Mouse (Mus musculus): ENCODE measurements around the gene Nckap5. TPM values are rescaled to one million over a fixed set of nuclear protein-coding genes. Genes with fewer than 3 reads are reported as not detected.

Gene Nckap5
- polyA plus RNA-seq, 2 experiments = 0.31 to 1.3 TPM

DNA sequence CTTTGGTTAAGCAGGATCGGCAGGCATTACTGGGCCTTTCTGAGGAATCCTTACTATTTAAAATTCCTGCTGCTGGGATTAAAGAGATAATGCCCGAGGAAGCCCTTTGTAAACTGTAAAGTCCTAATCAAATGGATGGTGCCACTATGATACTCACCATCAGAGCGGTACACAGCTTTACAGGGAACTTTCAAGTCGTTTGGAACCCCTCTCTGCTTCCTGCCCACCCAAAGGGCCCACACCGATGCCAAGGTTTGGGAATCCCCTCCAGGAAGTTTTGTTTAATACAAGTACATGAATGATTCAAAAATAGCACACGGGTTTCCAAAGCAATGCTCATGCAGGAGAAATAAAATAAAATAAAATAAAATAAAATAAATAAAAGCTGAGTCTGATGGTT lies 340.3 kb downstream of the Nckap5 start:
- H3K4me2 ChIP-seq (ENCODE audit: low read depth) = no peak overlapping the region
- ATAC-seq (ENCODE audit: insufficient read depth) (no peak), DNase-seq (ENCODE audit: low read depth in 3 of 3, low spot score in 3 of 3) (no peak)
- H3K36me3 ChIP-seq (replicated peaks; ENCODE audit: control insufficient read depth, insufficient read depth, low read depth) = no peaks in the 10 kb centered on the region
- no peaks in the 10 kb centered on the region for H3K4me1 ChIP-seq (replicated peaks; ENCODE audit: control insufficient read depth in 2 of 2, insufficient read depth in 2 of 2, low read length in 1 of 2)
- H3K27ac ChIP-seq = no peak overlapping the region
- TF ChIP-seq EP300 (IDR thresholded peaks at IDR 0.05; ENCODE audit: low read depth) (no peak), CTCF (IDR thresholded peaks at IDR 0.05; ENCODE audit: low read depth) (no peak)
- 44% methylated on average over 6 of the region's 6 CpGs for WGBS (ENCODE audit: insufficient replicate concordance)
- no peak overlapping the region for H3K9ac ChIP-seq (replicated peaks)
- no peaks in the 10 kb centered on the region for H3K9me3 ChIP-seq (ENCODE audit: control insufficient read depth, low read length)
- no peak overlapping the region for H3K4me3 ChIP-seq (ENCODE audit: insufficient read depth in 1 of 2, low read depth in 2 of 2, low read length in 2 of 2)
- H3K27me3 ChIP-seq (ENCODE audit: control insufficient read depth, insufficient read depth, low read length) = no peaks in the 10 kb centered on the region

DNA sequence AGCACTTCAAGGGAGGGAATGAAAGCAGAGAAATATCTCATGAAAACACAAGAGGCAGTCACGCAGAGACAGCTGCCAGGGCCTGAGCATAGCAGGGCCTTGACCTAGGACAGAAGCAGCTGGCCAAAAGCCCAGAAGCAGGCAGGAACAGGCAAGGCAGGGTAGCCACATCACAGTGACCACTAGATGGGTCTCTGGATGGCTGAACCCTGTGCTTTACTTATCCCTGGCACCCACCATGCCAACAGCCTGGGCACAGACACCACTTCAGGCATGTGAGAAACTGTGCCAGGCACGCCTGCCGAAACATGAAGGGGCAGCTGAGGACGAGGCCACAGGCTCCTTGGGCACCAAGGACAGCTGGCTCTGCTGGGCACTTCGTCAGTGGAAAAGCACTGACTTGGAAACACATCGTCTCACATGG lies 345.9 kb downstream of the Nckap5 start:
- TF ChIP-seq EP300 (IDR thresholded peaks at IDR 0.05; ENCODE audit: low read depth) (no peak), CTCF (IDR thresholded peaks at IDR 0.05; ENCODE audit: low read depth) (no peak)
- no peak overlapping the region for H3K4me2 ChIP-seq (ENCODE audit: low read depth)
- 65% methylated on average over 6 of the region's 6 CpGs for WGBS (ENCODE audit: insufficient replicate concordance)
- ATAC-seq (ENCODE audit: insufficient read depth) (no peak), DNase-seq (ENCODE audit: low read depth in 3 of 3, low spot score in 3 of 3) (no peak)
- H3K9ac ChIP-seq (replicated peaks) = no peak overlapping the region
- H3K9me3 ChIP-seq (ENCODE audit: control insufficient read depth, low read length) = no peaks in the 10 kb centered on the region
- H3K27me3 ChIP-seq (ENCODE audit: control insufficient read depth, insufficient read depth, low read length) = no peaks in the 10 kb centered on the region
- no peak overlapping the region for H3K4me3 ChIP-seq (ENCODE audit: insufficient read depth in 1 of 2, low read depth in 2 of 2, low read length in 2 of 2)
- H3K36me3 ChIP-seq (replicated peaks; ENCODE audit: control insufficient read depth, insufficient read depth, low read depth) = no peaks in the 10 kb centered on the region
- no peak overlapping the region for H3K27ac ChIP-seq
- H3K4me1 ChIP-seq (replicated peaks; ENCODE audit: control insufficient read depth in 2 of 2, insufficient read depth in 2 of 2, low read length in 1 of 2) = peaks cover 0 to 5% of the 10 kb centered on the region in 2 experiments; a peak in 1 of 4 replicates

DNA sequence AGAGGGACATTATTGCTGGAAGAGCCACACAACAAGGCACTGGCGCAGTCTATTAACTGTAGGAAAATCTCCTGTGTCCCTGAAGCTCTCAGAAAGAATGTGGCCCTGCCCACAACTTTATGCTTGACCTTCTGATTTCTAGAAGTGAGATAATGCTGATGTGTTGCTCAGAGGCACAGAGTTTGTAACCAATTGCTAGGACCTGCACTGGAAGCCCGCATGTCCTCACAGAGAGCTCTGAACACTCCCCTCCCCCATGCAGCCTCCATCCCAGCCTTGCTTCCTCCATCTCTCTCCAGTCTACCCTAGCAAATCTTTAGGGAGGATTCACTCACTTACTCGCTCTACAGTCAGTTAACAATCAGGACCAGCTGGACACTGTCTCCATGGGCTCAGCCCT lies 346.9 kb downstream of the Nckap5 start:
- H3K4me2 ChIP-seq (ENCODE audit: low read depth) = no peak overlapping the region
- DNase-seq (ENCODE audit: low read depth in 3 of 3, low spot score in 3 of 3) = no peak
- 53% methylated on average over 3 of the region's 3 CpGs for WGBS (ENCODE audit: insufficient replicate concordance)
- H3K9ac ChIP-seq (replicated peaks) = no peak overlapping the region
- peaks cover 0 to 5% of the 10 kb centered on the region in 2 experiments; a peak in 1 of 4 replicates for H3K4me1 ChIP-seq (replicated peaks; ENCODE audit: control insufficient read depth in 2 of 2, insufficient read depth in 2 of 2, low read length in 1 of 2)
- no peaks in the 10 kb centered on the region for H3K9me3 ChIP-seq (ENCODE audit: control insufficient read depth, low read length)
- ATAC-seq (ENCODE audit: insufficient read depth) = no peak
- H3K27me3 ChIP-seq (ENCODE audit: control insufficient read depth, insufficient read depth, low read length) = no peaks in the 10 kb centered on the region
- H3K4me3 ChIP-seq (ENCODE audit: insufficient read depth in 1 of 2, low read depth in 2 of 2, low read length in 2 of 2) = no peak overlapping the region
- no peak for TF ChIP-seq EP300 (IDR thresholded peaks at IDR 0.05; ENCODE audit: low read depth)
- TF ChIP-seq CTCF (IDR thresholded peaks at IDR 0.05; ENCODE audit: low read depth) = no peak
- no peak overlapping the region for H3K27ac ChIP-seq
- H3K36me3 ChIP-seq (replicated peaks; ENCODE audit: control insufficient read depth, insufficient read depth, low read depth) = no peaks in the 10 kb centered on the region

DNA sequence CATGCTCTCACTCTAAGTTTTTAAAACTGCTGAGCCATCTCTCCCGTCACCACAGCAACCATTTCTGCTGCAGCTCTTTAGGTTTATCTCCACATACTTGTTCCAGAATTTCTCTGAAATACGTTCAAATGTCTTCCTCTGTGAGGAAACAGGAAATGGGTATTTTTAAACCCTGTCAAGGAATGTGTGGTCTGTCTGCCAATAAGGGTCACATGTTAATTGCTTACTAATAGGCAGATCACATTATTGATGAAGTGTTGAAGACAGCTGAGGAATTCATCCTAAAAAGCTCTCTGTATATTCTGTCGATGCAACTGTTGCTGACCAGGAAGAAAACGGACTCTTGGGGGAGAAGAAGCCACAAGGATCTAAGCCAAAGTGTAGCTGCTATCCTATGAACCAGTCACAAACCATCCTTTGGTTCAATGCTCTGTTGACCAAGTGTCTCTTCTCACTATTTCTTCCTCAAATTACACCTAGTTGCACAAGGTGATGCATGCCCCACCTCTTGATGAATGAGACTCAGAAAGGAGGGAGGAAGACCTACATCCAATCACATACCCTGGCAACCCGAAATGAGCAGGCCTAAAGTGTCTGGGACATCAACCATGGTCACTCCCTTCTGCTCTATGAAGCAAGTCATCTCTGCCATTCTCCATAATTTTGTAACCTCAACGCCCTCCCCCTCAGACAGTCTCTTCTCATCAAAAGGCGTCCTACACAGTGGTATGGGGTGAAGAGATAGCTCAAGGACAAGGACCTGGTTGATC lies 349.0 kb downstream of the Nckap5 start:
- no peak for ATAC-seq (ENCODE audit: insufficient read depth)
- WGBS (ENCODE audit: insufficient replicate concordance) = 36% methylated on average over 7 of the region's 7 CpGs

DNA sequence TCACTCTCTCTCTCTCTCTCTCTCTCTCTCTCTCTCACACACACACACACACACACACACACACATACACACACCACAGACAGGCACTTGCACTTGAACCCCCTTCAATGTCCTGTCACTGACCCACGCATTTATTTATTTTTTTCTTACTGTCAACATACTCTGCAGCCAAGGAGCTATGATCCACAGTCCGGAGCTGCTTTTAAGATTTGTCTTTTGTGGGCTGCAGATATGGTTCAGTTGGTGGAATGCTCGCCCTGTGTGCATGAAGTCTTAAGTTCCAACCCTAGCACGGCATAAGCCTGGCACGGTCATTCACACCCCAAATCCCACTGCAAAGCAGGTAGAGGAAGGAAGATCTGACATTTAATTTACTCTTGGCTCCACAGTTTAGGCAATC lies 357.6 kb downstream of the Nckap5 start:
- Histone ChIP-seq H3K27me3 (ENCODE audit: control insufficient read depth, insufficient read depth, low read length) (no peaks in the 10 kb centered on the region), H3K9ac (replicated peaks) (no peak overlapping the region), H3K27ac (no peak overlapping the region), H3K4me1 (replicated peaks; ENCODE audit: control insufficient read depth in 2 of 2, insufficient read depth in 2 of 2, low read length in 1 of 2) (no peaks in the 10 kb centered on the region), H3K4me2 (ENCODE audit: low read depth) (no peak overlapping the region), H3K4me3 (ENCODE audit: insufficient read depth in 1 of 2, low read depth in 2 of 2, low read length in 2 of 2) (no peak overlapping the region), H3K9me3 (ENCODE audit: control insufficient read depth, low read length) (no peaks in the 10 kb centered on the region), H3K36me3 (replicated peaks; ENCODE audit: control insufficient read depth, insufficient read depth, low read depth) (no peaks in the 10 kb centered on the region)
- ATAC-seq (ENCODE audit: insufficient read depth) (no peak), DNase-seq (ENCODE audit: low read depth in 3 of 3, low spot score in 3 of 3) (no peak)
- no peak for TF ChIP-seq EP300 (IDR thresholded peaks at IDR 0.05; ENCODE audit: low read depth)
- TF ChIP-seq CTCF (IDR thresholded peaks at IDR 0.05; ENCODE audit: low read depth) = no peak
- WGBS (ENCODE audit: insufficient replicate concordance) = 60% methylated on average over 5 of the region's 5 CpGs

More for the DNA sequence above, 349.0 kb downstream of the Nckap5 start:
- Histone ChIP-seq H3K9ac (replicated peaks) (no peak overlapping the region), H3K27me3 (ENCODE audit: control insufficient read depth, insufficient read depth, low read length) (no peaks in the 10 kb centered on the region), H3K27ac (no peak overlapping the region), H3K9me3 (ENCODE audit: control insufficient read depth, low read length) (no peaks in the 10 kb centered on the region), H3K4me3 (ENCODE audit: insufficient read depth in 1 of 2, low read depth in 2 of 2, low read length in 2 of 2) (no peak overlapping the region), H3K36me3 (replicated peaks; ENCODE audit: control insufficient read depth, insufficient read depth, low read depth) (no peaks in the 10 kb centered on the region), H3K4me2 (ENCODE audit: low read depth) (no peak overlapping the region), H3K4me1 (replicated peaks; ENCODE audit: control insufficient read depth in 2 of 2, insufficient read depth in 2 of 2, low read length in 1 of 2) (peaks cover 0 to 5% of the 10 kb centered on the region in 2 experiments; a peak in 1 of 4 replicates)
- no peak for TF ChIP-seq CTCF (IDR thresholded peaks at IDR 0.05; ENCODE audit: low read depth)
- TF ChIP-seq EP300 (IDR thresholded peaks at IDR 0.05; ENCODE audit: low read depth) = no peak
- DNase-seq (ENCODE audit: low read depth in 3 of 3, low spot score in 3 of 3) = no peak

Measured in liver, embryonic 14.5 days (tissue).